Mouse (Mus musculus): ENCODE data around the gene Zdhhc5. TPM values are rescaled to one million over a fixed set of nuclear protein-coding genes. Genes with fewer than 3 reads are reported as not detected.

Gene Zdhhc5
- polyA plus RNA-seq (2012; rRNA removed) = 15.8 and 19.0 TPM in 2 replicates

DNA sequence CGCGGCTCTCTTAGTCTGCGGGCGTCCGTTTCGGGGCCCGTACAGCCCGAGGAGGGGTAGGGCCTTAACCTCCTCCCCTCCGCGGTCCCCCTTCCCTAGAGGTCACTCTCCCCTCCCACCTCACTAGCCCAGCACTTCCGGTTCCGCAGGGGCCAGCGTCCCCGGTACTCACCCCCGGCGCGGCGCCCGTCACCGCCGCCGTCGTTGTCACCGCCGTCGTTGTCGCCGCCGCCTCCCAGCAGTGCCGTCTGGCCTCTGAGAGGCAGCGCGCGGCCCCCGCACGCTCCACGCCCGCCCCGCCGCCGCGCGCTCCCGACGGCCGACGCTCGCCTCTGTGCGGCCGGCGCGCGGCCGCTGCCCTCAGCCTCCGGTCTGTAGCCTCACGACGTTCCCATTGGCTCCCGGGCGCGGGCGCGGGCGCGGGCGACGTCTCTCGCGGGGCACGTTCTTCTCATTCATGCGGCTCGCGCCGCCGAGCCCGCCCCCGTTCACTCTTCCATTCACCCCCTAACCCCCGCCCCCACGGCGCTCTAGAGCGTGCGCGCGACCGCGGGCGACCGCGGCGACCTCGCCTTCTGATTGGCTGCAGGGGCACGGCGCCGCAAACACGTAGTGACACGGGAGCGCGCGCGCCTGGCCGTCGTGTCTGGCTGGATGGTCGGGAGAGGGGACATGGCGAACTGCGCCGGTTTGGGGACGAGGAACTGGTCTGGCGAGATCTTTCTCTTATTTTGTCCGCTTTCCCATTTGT, at the start of gene Zdhhc5:
Gene Zdhhc5 (minus strand): TSS at position 370 of the 751 bp plus-strand sequence.

DNA sequence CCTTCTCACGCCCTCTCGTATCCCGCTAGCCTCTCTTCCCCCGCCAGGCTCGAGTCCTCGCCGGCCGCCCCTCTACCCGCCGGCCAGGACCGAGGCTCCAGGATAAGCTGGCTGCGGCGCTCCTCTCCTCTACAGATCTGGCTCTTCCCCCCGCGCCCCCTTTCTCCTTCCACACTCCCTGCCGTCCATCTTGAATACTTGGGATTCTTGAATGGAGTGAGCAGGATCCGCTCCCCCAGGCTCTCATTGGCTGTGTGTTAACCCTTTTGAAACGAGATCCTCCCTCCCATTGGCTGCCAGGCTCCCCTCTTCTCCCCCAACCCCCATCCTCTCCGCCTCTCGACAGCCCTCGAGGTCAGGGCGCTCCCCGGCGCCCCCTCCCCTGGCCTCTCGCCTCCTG, 28.6 kb upstream of the Zdhhc5 start, which contains the start of gene Gm19426:
Gene Gm19426 (minus strand): TSS at position 95 of the 400 bp plus-strand sequence.

DNA sequence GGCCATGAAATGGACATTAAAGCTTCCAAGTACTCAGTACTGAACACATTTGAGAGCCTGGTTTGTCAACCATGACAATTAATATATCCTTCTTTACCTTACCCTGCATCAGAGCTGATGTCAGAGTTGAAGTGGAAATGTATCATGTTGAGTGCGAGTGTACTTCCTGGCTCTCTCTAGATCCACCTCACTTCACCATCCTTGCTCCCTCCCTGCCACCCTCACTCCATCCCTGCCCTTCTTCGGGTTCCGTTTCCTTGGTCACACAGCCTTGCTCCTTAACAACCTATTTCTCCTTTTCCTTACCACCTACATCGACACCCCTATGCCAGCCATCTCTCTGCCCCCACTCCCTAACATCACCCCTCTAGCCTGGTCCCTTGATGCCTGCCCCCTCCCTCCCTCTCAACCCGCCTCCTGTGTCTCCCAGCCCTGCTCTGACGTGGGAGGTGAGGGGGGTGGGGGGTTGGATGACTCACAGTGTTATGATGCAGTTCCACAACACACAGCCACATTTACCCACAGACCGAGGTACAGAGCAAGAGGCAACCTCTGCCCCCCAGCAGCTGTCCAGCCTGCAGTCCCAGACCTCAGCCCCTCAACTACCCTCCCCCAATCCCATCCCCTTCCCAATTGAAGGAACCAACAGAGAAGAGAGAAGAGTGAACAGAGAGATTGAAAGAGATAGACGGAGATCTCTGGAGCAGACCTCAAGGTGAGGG, 18.8 kb upstream of the Zdhhc5 start, which contains the start of gene Ypel4:
Gene Ypel4 (plus strand): TSS at position 480 of the 722 bp plus-strand sequence.

DNA sequence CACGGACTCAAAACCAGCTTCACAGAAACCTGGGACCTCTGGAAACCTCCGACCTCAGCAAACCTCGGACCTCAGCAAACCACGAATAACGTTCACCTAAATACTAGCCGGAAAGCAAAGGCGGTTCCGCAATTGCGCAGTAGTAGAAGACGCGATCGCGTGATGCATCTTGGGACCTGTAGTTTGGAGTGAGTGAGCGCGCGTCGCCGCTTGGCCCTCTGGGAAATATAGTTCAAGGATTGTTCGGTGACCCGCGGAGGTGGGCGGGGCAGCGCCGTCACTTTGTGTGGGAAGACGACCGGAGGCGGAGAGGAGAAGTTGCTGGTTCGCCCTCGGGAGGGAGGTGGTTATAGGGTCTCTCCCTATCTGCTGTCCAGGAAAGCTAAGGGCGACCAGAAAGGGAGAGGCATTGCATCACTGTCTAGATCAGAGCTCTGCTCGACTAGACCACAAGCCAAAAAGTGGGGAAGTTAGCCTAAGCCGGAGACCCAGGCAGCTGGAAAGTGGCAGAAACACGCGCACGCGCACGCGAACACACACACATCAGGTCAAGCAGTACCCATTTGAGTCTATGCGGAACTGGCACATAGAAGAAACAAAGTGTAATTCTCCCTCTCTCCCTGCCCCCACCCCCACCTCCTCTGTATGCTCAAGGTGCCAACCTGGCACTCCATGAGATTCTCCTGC, 12.3 kb upstream of the Zdhhc5 start, which contains the start of gene Clp1:
Gene Clp1 (minus strand): TSS at position 179 of the 687 bp plus-strand sequence.

DNA sequence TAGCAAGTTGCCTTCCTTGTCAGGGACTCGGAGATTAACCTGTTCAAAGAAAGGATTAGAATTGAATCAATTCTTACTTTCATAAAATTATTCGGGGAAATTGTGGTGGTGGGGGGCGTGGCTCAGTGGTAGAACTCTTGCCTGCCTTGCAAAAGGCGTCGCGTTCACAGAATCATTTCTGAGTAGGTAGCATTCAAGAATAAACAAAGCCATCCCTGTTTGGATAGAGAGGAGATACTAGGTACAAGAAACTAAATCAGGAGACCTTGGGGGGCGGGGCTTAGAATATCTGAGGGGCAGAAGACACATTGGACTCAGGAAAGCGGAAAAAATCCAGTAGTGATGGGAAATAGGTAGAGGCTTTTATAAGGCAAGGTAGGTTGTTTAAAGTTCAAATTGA, 36.0 kb downstream of the Zdhhc5 start, which contains the start of gene Tmx2:
Gene Tmx2 (minus strand): TSS at position 125 of the 400 bp plus-strand sequence.

DNA sequence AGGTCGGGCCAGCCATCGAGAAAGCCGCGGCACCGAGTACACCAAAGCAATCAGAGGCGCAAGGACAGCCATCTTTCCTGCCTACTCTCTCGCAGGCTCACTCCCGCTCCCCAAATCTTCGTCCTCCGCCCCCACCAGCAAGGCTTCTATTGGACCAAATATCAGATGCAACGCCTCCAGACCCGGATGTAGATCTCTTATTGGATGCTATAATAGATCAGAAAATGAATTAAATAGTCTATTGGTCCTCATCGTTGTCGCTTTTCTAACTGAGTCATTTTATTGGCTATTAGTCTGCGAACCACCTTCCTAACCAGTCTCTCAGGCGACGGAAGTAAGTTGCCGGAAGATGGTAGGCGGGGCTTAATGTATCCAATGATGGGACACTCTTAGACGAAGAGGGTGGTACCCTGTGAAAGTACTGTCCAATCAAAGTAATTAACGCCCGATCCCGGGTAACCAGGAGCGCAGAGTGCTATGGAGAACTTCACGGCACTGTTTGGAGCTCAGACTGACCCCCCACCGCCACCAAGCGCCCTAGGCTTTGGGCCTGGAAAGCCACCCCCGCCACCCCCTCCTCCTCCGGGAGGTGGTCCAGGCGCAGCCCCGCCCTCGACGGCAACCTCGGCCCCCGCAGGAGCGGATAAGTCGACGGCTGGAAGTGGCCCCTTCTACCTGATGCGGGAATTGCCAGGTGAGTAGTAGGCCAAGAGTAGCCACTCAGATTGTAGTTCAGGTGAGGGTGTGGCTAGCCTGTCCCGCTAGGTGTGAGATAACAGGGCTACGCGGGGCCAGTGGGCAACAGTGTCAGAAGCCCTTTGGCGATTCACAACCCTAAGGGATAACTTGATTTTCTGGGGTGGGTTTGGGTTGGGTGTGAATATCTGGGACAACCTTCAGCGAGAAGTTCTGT, 36.8 kb downstream of the Zdhhc5 start, which contains the start of the genes Gm28635 and Med19:
Gene Gm28635 (minus strand): TSS at position 74 of the 913 bp plus-strand sequence.
Gene Med19 (plus strand): TSS at position 435 of the 913 bp plus-strand sequence.

DNA sequence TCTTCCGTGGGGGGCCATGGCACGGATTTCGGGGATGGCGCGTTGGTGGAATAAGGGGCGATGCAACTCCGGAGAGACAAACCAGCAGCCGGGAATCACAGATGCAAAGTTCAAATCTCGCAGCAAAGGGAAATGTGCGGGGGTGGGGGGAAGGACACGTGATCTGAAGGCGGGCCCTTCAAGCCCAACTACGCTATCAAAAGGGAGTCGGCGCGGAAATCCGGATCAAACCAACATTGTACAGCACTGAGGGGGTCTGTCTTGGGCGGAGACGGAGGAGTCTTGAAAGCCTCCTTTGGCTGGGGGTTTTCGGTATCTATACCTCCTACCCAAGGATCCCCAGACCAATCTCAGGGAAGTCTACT, 44.4 kb downstream of the Zdhhc5 start, which contains the start of gene Selenoh:
Gene Selenoh (minus strand): TSS at position 202 of the 365 bp plus-strand sequence.

DNA sequence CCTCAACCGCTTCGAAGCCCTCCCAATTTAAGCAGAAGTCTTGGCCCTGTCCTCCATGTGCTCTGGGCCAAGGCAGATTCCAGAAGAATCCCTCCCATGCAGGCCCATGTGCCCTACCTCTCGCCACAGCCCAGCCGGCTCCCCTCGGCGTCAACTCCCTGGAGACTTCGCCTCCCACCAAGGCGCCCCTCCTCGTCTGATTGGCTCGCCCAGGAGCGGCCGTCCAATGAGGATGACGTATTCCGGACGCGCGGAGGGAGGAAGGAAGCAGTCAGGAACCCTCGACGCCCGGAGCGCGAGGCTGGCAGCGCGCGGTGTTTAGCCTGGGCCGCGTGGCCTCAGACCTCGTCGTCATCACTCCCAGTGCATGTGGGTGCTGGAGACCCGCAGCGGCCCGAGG, 56.2 kb downstream of the Zdhhc5 start, which contains the start of gene Btbd18:
Gene Btbd18 (plus strand): TSS at position 274 of the 400 bp plus-strand sequence.

DNA sequence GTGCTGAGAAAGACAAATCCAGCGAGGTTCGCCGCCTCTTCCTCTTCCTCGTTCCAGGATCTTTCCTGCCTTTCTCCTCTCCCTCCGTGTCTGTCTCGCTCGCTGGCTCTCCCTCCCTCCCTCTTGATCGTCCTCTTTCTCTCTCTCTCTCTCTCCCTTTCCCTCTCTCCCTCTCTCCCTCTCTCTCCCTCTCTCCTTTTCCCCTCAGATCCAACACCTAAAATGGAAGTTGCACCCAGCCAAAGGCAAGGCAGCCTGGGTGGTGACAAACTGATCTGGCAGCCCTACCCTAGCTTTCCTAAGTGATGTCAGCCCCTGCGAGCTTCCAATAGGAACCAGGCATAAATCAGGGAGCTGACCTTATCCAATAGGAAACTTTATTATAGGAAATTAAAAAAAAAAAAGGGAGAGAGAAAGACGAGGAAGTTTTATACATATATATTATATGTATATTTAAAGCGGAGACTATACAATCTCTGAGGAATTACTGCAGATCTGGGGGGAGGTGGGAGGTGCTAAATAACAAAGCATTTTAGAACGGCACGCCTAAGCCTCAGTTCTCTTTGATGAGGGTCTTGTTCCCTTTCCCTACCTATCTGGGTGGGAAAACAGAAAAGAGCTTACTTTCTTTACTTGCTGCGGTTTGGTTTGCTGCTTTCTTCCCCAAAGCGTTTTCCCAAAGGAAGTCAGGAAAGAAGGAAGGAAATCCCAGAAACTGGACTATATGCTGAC, 64.3 kb downstream of the Zdhhc5 start, which contains the start of gene Ctnnd1:
Gene Ctnnd1 (minus strand): TSS at position 302 of the 732 bp plus-strand sequence.

Other genes with a start within 250 kb of the Zdhhc5 start
- 12.1 and 12.2 TPM in 2 replicates for gene Tfpi, start 238.4 kb downstream of the Zdhhc5 start, polyA plus RNA-seq (2012; rRNA removed)
- gene Ctnnd1, start 64.4 kb downstream of the Zdhhc5 start, polyA plus RNA-seq (2012; rRNA removed) = 17.6 and 18.0 TPM in 2 replicates
- 0.01 TPM in 1 of 2 replicates, not detected in the other for gene Btbd18, start 56.1 kb downstream of the Zdhhc5 start, polyA plus RNA-seq (2012; rRNA removed)
- 82.1 and 90.7 TPM in 2 replicates for gene Selenoh, start 44.4 kb downstream of the Zdhhc5 start, polyA plus RNA-seq (2012; rRNA removed)
- gene Gm28635, start 37.1 kb downstream of the Zdhhc5 start, polyA plus RNA-seq (2012; rRNA removed) = not detected in 2 replicates
- gene Med19, start 36.8 kb downstream of the Zdhhc5 start, polyA plus RNA-seq (2012; rRNA removed) = 13.3 and 14.8 TPM in 2 replicates
- gene Tmx2, start 36.0 kb downstream of the Zdhhc5 start, polyA plus RNA-seq (2012; rRNA removed) = 22.9 and 29.3 TPM in 2 replicates
- 26.3 and 32.3 TPM in 2 replicates for gene Clp1, start 12.2 kb upstream of the Zdhhc5 start, polyA plus RNA-seq (2012; rRNA removed)
- gene Ypel4, start 18.9 kb upstream of the Zdhhc5 start, polyA plus RNA-seq (2012; rRNA removed) = 120 and 145 TPM in 2 replicates
- 1.9 and 2.2 TPM in 2 replicates for gene Gm19426, start 28.5 kb upstream of the Zdhhc5 start, polyA plus RNA-seq (2012; rRNA removed)
- gene Serping1, start 60.3 kb upstream of the Zdhhc5 start, polyA plus RNA-seq (2012; rRNA removed) = 26.7 and 32.2 TPM in 2 replicates
- gene Ube2l6, start 83.6 kb upstream of the Zdhhc5 start, polyA plus RNA-seq (2012; rRNA removed) = 288 and 372 TPM in 2 replicates
- gene Smtnl1, start 107.5 kb upstream of the Zdhhc5 start, polyA plus RNA-seq (2012; rRNA removed) = 0.24 and 0.31 TPM in 2 replicates
- gene Timm10, start 111.8 kb upstream of the Zdhhc5 start, polyA plus RNA-seq (2012; rRNA removed) = 49.6 and 50.0 TPM in 2 replicates
- gene Slc43a1, start 123.7 kb upstream of the Zdhhc5 start, polyA plus RNA-seq (2012; rRNA removed) = 118 and 156 TPM in 2 replicates
- gene Rtn4rl2, start 171.5 kb upstream of the Zdhhc5 start, polyA plus RNA-seq (2012; rRNA removed) = 0.03 and 0.10 TPM in 2 replicates
- 139 and 165 TPM in 2 replicates for gene Slc43a3, start 221.4 kb upstream of the Zdhhc5 start, polyA plus RNA-seq (2012; rRNA removed)

All from liver, embryonic 14 days (tissue).